Comparison of ENCODE assay signal across 9 mouse cellular contexts in genomic region chr5:77061372-77062038, GRCm38 (mm10). TPM values are rescaled to one million over a fixed set of nuclear protein-coding genes. Genes with fewer than 3 reads are reported as not detected.
A peak's percentile ranks its signal among the peaks of the same experiment; 100 is the strongest.
DNase-seq lines count a peak whose midpoint lies in the region; ATAC-seq and TF ChIP-seq lines count a peak whose summit lies in the region.
"Had no signal": no experiment of that assay in that cellular context is flagged by ENCODE, and none has a peak within 500 bp of the region (broad histone marks: within the 10 kb centered on the region; RNA-seq: fewer than 3 reads in every experiment).

No protein-coding gene starts in this region.

- no peak for ATAC-seq in embryonic facial prominence, embryonic 11.5 days (replicated peaks; ENCODE audit: insufficient number of reproducible peaks, low FRiP score, low TSS enrichment, low read depth)
- ATAC-seq in heart, embryonic 15.5 days (replicated peaks; ENCODE audit: insufficient number of reproducible peaks, insufficient read depth, low FRiP score, low read depth), result no peak
- peak; percentile 35; the same call in 1 of the 2 replicates for ATAC-seq in lung, embryonic 15.5 days (ENCODE audit: borderline replicate concordance, extremely low read depth, low FRiP score, low TSS enrichment)

- WGBS in embryonic facial prominence, embryonic 11.5 days, result 35% methylated on average over 17 of the region's 17 CpGs
- 29% methylated on average over 17 of the region's 17 CpGs for WGBS in heart, embryonic 15.5 days
- 31% methylated on average over 17 of the region's 17 CpGs for WGBS in lung, embryonic 15.5 days

- H3K4me2 ChIP-seq in embryonic facial prominence, embryonic 11.5 days (ENCODE audit: low read depth, low read length), result no peak overlapping the region
- peak overlapping the region; percentile 38 for H3K4me2 ChIP-seq in heart, embryonic 15.5 days
- H3K4me2 ChIP-seq in lung, embryonic 15.5 days, result peak overlapping the region; percentile 7; the same call in 1 of the 2 replicates

- peak; percentile 84 for DNase-seq in adrenal gland, postnatal 10 days
- DNase-seq in embryonic facial prominence, embryonic 11.5 days (ENCODE audit: low spot score), result peak; percentile 48
- DNase-seq in layer of hippocampus, adult 8-10 months (ENCODE audit: low spot score in 2 of 2), result peak; percentile 23 to 74
- DNase-seq in right cerebral cortex, postnatal 25 days, result peak; percentile 57
- DNase-seq in urinary bladder, postnatal 36 days (ENCODE audit: low spot score in 2 of 2), result peak; percentile 57 to 66

- no peak overlapping the region for H3K9ac ChIP-seq in embryonic facial prominence, embryonic 11.5 days (replicated peaks; ENCODE audit: low read length)
- H3K9ac ChIP-seq in heart, embryonic 15.5 days, result no peak overlapping the region
- no peak overlapping the region for H3K9ac ChIP-seq in lung, embryonic 15.5 days

- H3K9me3 ChIP-seq in E14TG2a.4 (ENCODE audit: low read length), result no peaks in the 10 kb centered on the region
- no peaks in the 10 kb centered on the region for H3K9me3 ChIP-seq in embryonic facial prominence, embryonic 11.5 days (replicated peaks; ENCODE audit: control insufficient read depth, low read length)
- H3K9me3 ChIP-seq in heart, embryonic 15.5 days (replicated peaks), result no peaks in the 10 kb centered on the region
- H3K9me3 ChIP-seq in lung, embryonic 15.5 days, result no peaks in the 10 kb centered on the region

- no peaks in the 10 kb centered on the region for H3K36me3 ChIP-seq in E14TG2a.4 (ENCODE audit: insufficient read depth, low read length)
- H3K36me3 ChIP-seq in embryonic facial prominence, embryonic 11.5 days (replicated peaks; ENCODE audit: control insufficient read depth, insufficient read depth, low read depth, low read length), result no peaks in the 10 kb centered on the region
- no peaks in the 10 kb centered on the region for H3K36me3 ChIP-seq in heart, embryonic 15.5 days
- H3K36me3 ChIP-seq in lung, embryonic 15.5 days, result no peaks in the 10 kb centered on the region

- peak; percentile 94 for TF ChIP-seq CTCF in E14TG2a.4 (conservative IDR thresholded peaks at IDR 0.05; ENCODE audit: low read length)

- peak overlapping the region; percentile 43; the same call in 1 of the 2 replicates for H3K4me3 ChIP-seq in E14TG2a.4 (replicated peaks; ENCODE audit: low read length)
- H3K4me3 ChIP-seq in embryonic facial prominence, embryonic 11.5 days (ENCODE audit: low read depth, low read length), result no peak overlapping the region
- 0 out of 2 replicates have a peak overlapping the region, but pooled peaks have one; percentile 18 for H3K4me3 ChIP-seq in heart, embryonic 15.5 days
- no peak overlapping the region for H3K4me3 ChIP-seq in lung, embryonic 15.5 days

- peaks cover 21% of the 10 kb centered on the region for H3K4me1 ChIP-seq in E14TG2a.4 (replicated peaks; ENCODE audit: low read depth, low read length)
- no peaks in the 10 kb centered on the region for H3K4me1 ChIP-seq in embryonic facial prominence, embryonic 11.5 days (ENCODE audit: control insufficient read depth, insufficient read depth, low read length)
- H3K4me1 ChIP-seq in heart, embryonic 15.5 days (replicated peaks), result 0 out of 2 replicates have a peak, but pooled peaks cover 6% of the 10 kb centered on the region
- no peaks in the 10 kb centered on the region for H3K4me1 ChIP-seq in lung, embryonic 15.5 days

- no peak overlapping the region for H3K27ac ChIP-seq in embryonic facial prominence, embryonic 11.5 days (replicated peaks; ENCODE audit: low read depth, low read length)
- H3K27ac ChIP-seq in heart, embryonic 15.5 days, result no peak overlapping the region
- no peak overlapping the region for H3K27ac ChIP-seq in lung, embryonic 15.5 days
- H3K27ac ChIP-seq: macrophage had no signal

- peaks cover 19% of the 10 kb centered on the region for H3K27me3 ChIP-seq in E14TG2a.4 (ENCODE audit: insufficient read depth, low read length)
- H3K27me3 ChIP-seq in embryonic facial prominence, embryonic 11.5 days (ENCODE audit: control insufficient read depth, insufficient read depth, low read length), result no peaks in the 10 kb centered on the region
- H3K27me3 ChIP-seq in heart, embryonic 15.5 days, result peaks cover 3% of the 10 kb centered on the region; the same call in 1 of the 2 replicates
- H3K27me3 ChIP-seq in lung, embryonic 15.5 days, result no peaks in the 10 kb centered on the region

RNA-seq across cellular contexts. Expression of gene Thegl, which starts 45.7 kb away (rescaled TPM):
- total RNA-seq in adrenal gland, postnatal 10 days (2021), result not detected
- polyA plus RNA-seq in embryonic facial prominence, embryonic 11.5 days (2014; fragmentation: Nextera tagmentation; extraction: Ambion mirVana), result 0.13 TPM in 1 of 2 replicates, not detected in the other
- 0.15 TPM in 1 of 2 replicates, not detected in the other for polyA plus RNA-seq in heart, embryonic 15.5 days (2015; fragmentation: Nextera tagmentation; extraction: Ambion mirVana)
- total RNA-seq in layer of hippocampus, adult 8-10 months (2022), result 1 to 10 TPM in 1 of 4 experiments, under 1 TPM in 3; 0.51 to 1.0 (median 0.79) TPM
- polyA plus RNA-seq in lung, embryonic 15.5 days (2015; fragmentation: Nextera tagmentation; extraction: Ambion mirVana), result 0.83 and 0.93 TPM in 2 replicates
- polyA plus RNA-seq: macrophage had no signal

RNA-seq across cellular contexts. Expression of gene Hopx, which starts 53.4 kb away (rescaled TPM):
- 10 to 100 TPM in 1 of 2 experiments, 1 to 10 TPM in 1; 9.8 to 11.1 TPM for total RNA-seq in adrenal gland, postnatal 10 days (2021)
- 0.31 TPM in 1 of 2 replicates, not detected in the other for polyA plus RNA-seq in embryonic facial prominence, embryonic 11.5 days (2014; fragmentation: Nextera tagmentation; extraction: Ambion mirVana)
- 16.0 and 23.6 TPM in 2 replicates for polyA plus RNA-seq in heart, embryonic 15.5 days (2015; fragmentation: Nextera tagmentation; extraction: Ambion mirVana)
- total RNA-seq in layer of hippocampus, adult 8-10 months (2022), result 10 to 100 TPM; 67.3 to 87.2 (median 72.1) TPM
- polyA plus RNA-seq in lung, embryonic 15.5 days (2015; fragmentation: Nextera tagmentation; extraction: Ambion mirVana), result 6.4 and 7.9 TPM in 2 replicates

RNA-seq across cellular contexts. Expression of gene Arl9, which starts 57.6 kb away (rescaled TPM):
- total RNA-seq in adrenal gland, postnatal 10 days (2021), result under 1 TPM in 1 of 2 experiments, not detected in 1; 0.73 TPM
- polyA plus RNA-seq in embryonic facial prominence, embryonic 11.5 days (2014; fragmentation: Nextera tagmentation; extraction: Ambion mirVana), result not detected in 2 replicates
- polyA plus RNA-seq in heart, embryonic 15.5 days (2015; fragmentation: Nextera tagmentation; extraction: Ambion mirVana), result not detected in 2 replicates
- under 1 TPM in 1 of 4 experiments, not detected in 3; 0.80 TPM for total RNA-seq in layer of hippocampus, adult 8-10 months (2022)
- 0.31 TPM in 1 of 2 replicates, not detected in the other for polyA plus RNA-seq in lung, embryonic 15.5 days (2015; fragmentation: Nextera tagmentation; extraction: Ambion mirVana)
- polyA plus RNA-seq: macrophage had no signal

Comparison
In these comparisons a context has a peak if more than half of its experiments do, and no peak if none do; other contexts are left out.
1. H3K4me3 ChIP-seq: peak in E14TG2a.4 (single experiment) and heart, embryonic 15.5 days (single experiment); none in embryonic facial prominence, embryonic 11.5 days (single experiment) and lung, embryonic 15.5 days (single experiment).
2. Peak in every context shown above with its lines, with median percentiles within 50 percentile points of each other: DNase-seq.